Mouse (Mus musculus) neural tube, embryonic 12.5 days (tissue): ENCODE measurements around the gene Cxcl17. TPM values are rescaled to one million over a fixed set of nuclear protein-coding genes. Genes with fewer than 3 reads are reported as not detected.
"Not testable (repeated sequence)": the region's sequence is repeated elsewhere in the genome, so short reads cannot be mapped to it uniquely, and the experiment has no call there.

ENCODE experiments used
- ATAC-seq: fragments of 200-750 bp; cut with Nextera tagmentation; 2 replicates; pipeline ENCODE4 v1.8.0; 2017; ENCODE audit warnings: low read depth, mild to moderate bottlenecking, moderate TSS enrichment, moderate library complexity; ENCODE audit not compliant: low FRiP score
- H3K27ac ChIP-seq: fragments of 300-500 bp; sonication (generic); 2 replicates; pipeline ENCODE4 v1.5.1; 2016
- H3K27me3 ChIP-seq: fragments of 300-500 bp; sonication (generic); replicated peaks from 2 replicates; pipeline ENCODE4 v1.6.1; 2016; ENCODE audit warnings: mild to moderate bottlenecking
- H3K36me3 ChIP-seq: fragments of 300-500 bp; sonication (generic); 2 replicates; pipeline ENCODE4 v1.6.1; 2016; ENCODE audit warnings: mild to moderate bottlenecking
- H3K4me1 ChIP-seq: fragments of 300-500 bp; sonication (generic); 2 replicates; pipeline ENCODE4 v1.6.1; 2016
- H3K4me2 ChIP-seq: fragments of 300-500 bp; sonication (generic); replicated peaks from 2 replicates; pipeline ENCODE4 v1.6.1; 2016; ENCODE audit warnings: mild to moderate bottlenecking
- H3K4me3 ChIP-seq: fragments of 300-500 bp; sonication (generic); 2 replicates; pipeline ENCODE4 v1.5.1; 2016
- H3K9ac ChIP-seq: fragments of 300-500 bp; sonication (generic); 2 replicates; pipeline ENCODE4 v1.6.1; 2016; ENCODE audit warnings: mild to moderate bottlenecking
- H3K9me3 ChIP-seq: fragments of 300-500 bp; sonication (generic); 2 replicates; pipeline ENCODE4 v1.6.1; 2016; ENCODE audit warnings: mild to moderate bottlenecking
- WGBS: fragments of 180-500 bp; shearing (Covaris S2); methylation state at CpG from one replicate; pipeline ENCODE4 v1.1.7; 2016; 5-methylcytosine and 5-hydroxymethylcytosine counted together
- polyA plus RNA-seq: library from polyadenylated mRNA; unstranded; fragments of >200 nt; fragmentation: Nextera tagmentation; extraction: Ambion mirVana; gene quantifications from 2 replicates; pipeline ENCODE4 v1.2.1, GENCODE M21; 2016

Cxcl17 gene
- 0.37 and 0.53 TPM in 2 replicates for polyA plus RNA-seq

DNA sequence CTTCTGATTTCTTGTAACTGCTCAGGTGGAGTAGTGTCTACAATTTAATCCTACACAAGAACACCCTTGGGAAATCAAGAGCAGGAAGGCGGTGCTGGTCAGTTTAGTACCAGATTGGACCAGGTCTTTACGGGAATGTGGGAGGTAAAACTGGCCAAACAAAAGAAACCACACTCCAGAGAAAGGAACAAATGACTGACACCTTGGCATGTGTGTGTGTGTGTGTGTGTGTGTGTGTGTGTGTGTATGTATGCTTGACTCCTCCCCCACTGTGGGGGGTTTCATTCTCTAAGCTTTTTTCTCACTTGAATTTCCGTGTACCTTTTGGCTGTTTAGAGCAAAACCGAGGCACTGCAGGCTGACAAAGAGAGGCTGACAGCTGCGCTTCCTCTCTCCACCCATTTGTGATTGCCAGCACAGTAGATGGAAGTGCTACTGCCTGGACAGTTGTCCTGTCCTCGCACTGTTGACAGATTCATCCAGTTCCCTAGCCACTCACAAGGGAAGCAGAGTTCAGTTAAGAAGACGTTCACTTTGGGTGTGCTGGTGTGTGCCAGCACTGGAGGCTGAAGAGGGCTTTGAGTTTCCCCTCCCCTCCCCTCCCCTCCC is at the start of gene Cxcl17:
Gene Cxcl17, minus strand, starts transcription at position 54 of the 609 bp plus-strand sequence.
- Histone ChIP-seq H3K27me3 (no peaks in the 10 kb centered on the region), H3K4me1 (no peaks in the 10 kb centered on the region), H3K27ac (no peak within 1 kb of the TSS), H3K9me3 (no peaks in the 10 kb centered on the region), H3K4me2 (no peak within 1 kb of the TSS), H3K4me3 (no peak within 1 kb of the TSS), H3K9ac (no peak within 1 kb of the TSS), H3K36me3 (no peaks in the 10 kb centered on the region)
- ATAC-seq, result no peak
- 50% methylated on average over 7 of the region's 7 CpGs for WGBS

DNA sequence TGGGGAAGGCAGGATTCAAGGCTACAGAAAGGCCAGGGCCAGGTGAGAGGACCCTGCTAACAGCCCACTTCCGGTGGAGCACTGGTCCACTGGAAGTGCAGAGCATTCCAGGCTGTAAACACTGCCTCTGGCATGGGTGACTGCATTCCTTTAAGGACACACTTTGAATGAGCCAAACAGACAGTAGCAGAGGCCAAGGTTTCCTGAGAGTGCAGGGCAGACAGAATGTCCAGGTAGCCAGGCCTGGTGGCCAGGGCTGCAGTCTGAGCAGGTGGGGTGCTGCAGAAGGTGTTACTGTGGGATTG is 49.3 kb upstream of the Cxcl17 start:
- not testable (repeated sequence) for H3K27ac ChIP-seq
- no CpG with 5 or more reads among the region's 1 CpGs for whole genome bisulfite sequencing

DNA sequence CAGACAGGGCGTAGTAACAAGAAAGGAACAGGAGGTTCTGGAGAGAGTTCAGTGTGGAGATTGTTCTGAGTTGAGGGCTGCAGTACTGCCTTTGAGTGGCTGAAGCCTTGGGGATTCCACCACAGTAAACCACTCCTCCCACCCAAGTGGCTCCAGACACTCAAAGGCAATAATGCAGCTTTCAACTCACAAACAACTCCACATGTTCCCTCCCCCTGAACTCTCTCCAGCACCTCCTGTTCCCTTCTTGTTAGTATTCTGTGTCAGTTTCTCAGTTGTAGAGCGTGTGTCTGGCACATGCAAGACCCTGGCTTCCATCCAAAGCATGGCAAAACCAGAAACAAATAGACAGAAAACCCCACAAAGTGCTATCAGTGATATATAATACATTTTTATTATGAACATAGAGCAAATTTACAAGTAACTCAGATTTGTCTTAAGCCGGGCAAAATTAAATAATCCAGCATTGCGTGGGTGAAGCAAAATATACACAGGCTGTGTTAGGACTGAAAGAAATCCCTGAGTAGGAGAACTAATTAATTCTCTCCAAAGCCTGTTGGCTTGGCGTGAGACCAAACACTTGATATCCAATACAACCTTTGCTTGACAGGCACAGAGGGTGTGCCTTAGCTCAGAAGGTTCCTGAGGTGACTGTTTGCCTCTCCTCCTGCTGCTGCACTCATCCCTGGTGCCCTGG is 48.8 kb upstream of the Cxcl17 start:
- not testable (repeated sequence) for H3K27ac ChIP-seq, H3K9me3 ChIP-seq, H3K27me3 ChIP-seq, H3K9ac ChIP-seq, H3K4me1 ChIP-seq, H3K4me2 ChIP-seq, H3K36me3 ChIP-seq, H3K4me3 ChIP-seq
- ATAC-seq, result peak; percentile 53; the same call in 1 of the 2 replicates
- 76% methylated on average over 4 of the region's 5 CpGs for WGBS

More for the DNA sequence above, 49.3 kb upstream of the Cxcl17 start:
- not testable (repeated sequence) for H3K4me1 ChIP-seq, H3K27me3 ChIP-seq, H3K4me2 ChIP-seq, H3K9ac ChIP-seq, ATAC-seq, H3K36me3 ChIP-seq, H3K9me3 ChIP-seq, H3K4me3 ChIP-seq

DNA sequence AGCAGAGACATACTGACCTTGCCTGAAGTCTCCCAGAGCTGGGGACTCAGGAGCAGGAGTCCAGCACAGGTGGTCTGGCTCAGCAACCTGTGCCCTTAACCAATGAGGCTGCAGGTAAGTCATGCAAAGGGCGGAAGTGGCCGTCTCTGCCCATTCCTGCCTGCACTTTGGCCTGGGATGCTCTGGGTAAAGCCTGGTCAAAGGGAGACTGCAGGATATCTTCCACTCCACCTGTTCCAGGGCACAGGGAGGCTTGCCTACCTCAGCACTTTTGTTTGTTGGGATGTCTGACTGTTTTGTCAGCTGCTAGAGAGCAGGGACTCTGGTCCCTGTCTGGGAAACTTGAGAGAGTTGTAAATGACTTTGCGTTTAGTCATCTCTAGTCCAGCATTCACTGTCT is 39.4 kb upstream of the Cxcl17 start:
- WGBS, result 81% methylated on average over 3 of the region's 3 CpGs
- ATAC-seq, result no peak

DNA sequence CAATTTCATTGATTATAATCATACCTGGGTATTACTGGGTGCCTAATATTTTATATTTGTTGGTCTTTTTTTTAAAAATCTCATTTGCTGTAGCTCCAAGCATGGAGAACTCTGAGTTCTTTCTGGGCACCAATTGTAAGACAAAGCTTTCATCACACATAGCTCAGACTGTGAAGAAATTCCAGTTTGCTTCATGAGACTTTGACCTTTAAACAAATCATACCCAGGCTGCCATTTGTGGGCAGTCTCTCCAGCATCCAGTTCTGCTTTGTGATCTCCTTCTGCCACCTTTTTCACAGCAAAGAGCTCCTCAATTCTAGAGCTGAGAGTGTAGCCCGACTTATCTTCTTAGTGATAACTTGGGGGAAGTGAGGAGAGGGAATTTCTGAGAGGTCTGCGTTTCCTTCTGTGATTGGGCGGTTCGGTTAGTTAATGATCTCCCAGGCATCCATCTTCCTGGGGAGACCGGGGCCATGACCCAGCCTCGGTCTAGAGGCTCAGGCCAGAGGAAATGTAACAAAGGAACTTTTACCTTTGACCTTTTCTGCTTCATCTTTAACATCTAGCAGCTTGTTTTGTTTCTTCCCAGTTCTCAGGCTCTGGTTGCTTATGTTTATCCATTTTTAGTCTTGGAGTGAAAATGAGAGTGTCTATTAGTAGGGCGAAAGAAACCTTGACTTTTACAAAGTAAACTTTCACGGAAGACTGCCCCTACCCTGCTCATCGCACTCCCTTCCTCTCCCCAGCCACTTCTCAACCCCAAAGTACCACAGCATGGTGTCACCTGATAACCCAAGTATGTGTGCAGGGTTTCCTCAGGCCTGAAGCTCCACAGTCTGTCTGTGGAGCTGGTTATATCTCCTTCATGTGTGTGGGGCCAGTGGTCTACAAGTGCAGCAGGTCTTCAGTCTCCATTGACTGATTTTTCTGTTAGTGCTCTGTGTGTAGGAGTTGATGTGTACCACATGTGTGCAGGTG is 37.5 kb upstream of the Cxcl17 start:
- Histone ChIP-seq H3K27me3 (no peaks in the 10 kb centered on the region), H3K36me3 (no peaks in the 10 kb centered on the region), H3K4me1 (no peaks in the 10 kb centered on the region), H3K4me2 (no peak overlapping the region), H3K27ac (no peak overlapping the region), H3K9me3 (no peaks in the 10 kb centered on the region), H3K9ac (no peak overlapping the region), H3K4me3 (no peak overlapping the region)
- 56% methylated on average over 9 of the region's 9 CpGs for WGBS
- no peak for ATAC-seq

More for the DNA sequence above, 39.4 kb upstream of the Cxcl17 start:
- Histone ChIP-seq H3K27me3 (no peaks in the 10 kb centered on the region), H3K4me3 (no peak overlapping the region), H3K27ac (no peak overlapping the region), H3K4me2 (no peak overlapping the region), H3K9ac (no peak overlapping the region), H3K4me1 (no peaks in the 10 kb centered on the region), H3K36me3 (no peaks in the 10 kb centered on the region), H3K9me3 (no peaks in the 10 kb centered on the region)

DNA sequence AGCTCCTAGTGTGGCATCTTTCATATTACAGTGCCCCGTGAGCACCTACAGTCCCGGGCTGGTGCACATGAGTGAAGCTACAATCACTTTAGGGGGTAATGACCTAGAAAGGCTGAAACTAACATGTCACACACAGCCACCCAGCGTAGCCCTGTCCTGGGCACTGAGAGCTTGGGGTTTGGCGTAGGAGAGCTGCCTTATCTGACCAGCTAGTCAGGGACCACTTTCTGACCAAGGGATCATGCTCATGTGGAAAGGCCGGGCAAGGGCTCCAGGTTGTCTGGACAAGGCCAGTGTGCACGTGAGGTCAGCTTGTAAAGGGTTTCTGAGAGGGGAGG is 28.1 kb upstream of the Cxcl17 start:
- H3K36me3 ChIP-seq, result no peaks in the 10 kb centered on the region
- H3K27ac ChIP-seq, result no peak overlapping the region
- H3K9me3 ChIP-seq, result no peaks in the 10 kb centered on the region
- WGBS, result 88% methylated on average over 6 of the region's 6 CpGs
- H3K9ac ChIP-seq, result no peak overlapping the region
- H3K4me3 ChIP-seq, result no peak overlapping the region
- no peaks in the 10 kb centered on the region for H3K27me3 ChIP-seq
- no peak overlapping the region for H3K4me2 ChIP-seq
- no peaks in the 10 kb centered on the region for H3K4me1 ChIP-seq
- no peak for ATAC-seq

DNA sequence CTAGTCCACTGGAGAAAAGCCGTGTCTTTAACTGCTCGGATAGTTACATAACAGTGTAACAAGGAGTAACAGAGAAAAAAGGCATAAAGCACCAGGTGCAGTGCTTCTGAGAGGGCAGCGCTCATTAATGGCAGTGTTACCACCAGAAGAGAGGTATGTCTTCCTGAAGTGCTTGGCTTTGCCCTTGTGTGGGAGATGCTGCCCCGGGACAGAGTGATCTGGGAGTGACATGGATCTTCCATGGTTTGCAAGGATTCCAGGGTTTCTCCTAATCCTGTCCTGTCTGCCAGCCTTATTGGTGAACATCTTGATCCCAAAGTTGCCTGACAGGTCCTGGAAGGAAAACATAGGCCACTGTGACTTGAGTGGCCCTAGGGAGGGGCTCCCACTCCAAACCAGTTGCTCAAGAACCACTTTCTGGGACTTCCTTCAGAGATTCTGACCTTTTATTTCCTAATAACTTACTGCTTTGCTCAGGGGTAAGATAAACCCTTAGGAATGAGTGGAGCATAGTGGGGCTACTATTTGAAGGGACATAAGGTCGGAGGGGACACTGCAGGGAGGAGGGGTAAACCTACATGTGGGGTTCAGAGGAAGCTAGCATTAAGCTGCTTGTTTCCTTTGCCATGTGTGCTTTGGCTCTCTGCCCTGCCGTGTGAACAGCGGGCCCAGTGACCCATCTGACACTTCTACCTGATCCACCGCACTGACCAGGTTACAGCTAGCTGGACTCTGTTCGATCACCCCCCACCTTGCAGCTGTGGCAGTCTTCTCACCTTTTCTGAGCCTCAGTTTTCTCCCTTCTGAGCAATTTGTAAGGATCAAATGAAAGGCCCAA is 27.5 kb upstream of the Cxcl17 start:
- no peak overlapping the region for H3K27ac ChIP-seq
- no peaks in the 10 kb centered on the region for H3K27me3 ChIP-seq
- ATAC-seq, result no peak
- WGBS, result 89% methylated on average over 9 of the region's 9 CpGs
- H3K4me3 ChIP-seq, result no peak overlapping the region
- no peaks in the 10 kb centered on the region for H3K9me3 ChIP-seq
- no peak overlapping the region for H3K9ac ChIP-seq
- no peaks in the 10 kb centered on the region for H3K4me1 ChIP-seq
- no peaks in the 10 kb centered on the region for H3K36me3 ChIP-seq
- H3K4me2 ChIP-seq, result no peak overlapping the region

DNA sequence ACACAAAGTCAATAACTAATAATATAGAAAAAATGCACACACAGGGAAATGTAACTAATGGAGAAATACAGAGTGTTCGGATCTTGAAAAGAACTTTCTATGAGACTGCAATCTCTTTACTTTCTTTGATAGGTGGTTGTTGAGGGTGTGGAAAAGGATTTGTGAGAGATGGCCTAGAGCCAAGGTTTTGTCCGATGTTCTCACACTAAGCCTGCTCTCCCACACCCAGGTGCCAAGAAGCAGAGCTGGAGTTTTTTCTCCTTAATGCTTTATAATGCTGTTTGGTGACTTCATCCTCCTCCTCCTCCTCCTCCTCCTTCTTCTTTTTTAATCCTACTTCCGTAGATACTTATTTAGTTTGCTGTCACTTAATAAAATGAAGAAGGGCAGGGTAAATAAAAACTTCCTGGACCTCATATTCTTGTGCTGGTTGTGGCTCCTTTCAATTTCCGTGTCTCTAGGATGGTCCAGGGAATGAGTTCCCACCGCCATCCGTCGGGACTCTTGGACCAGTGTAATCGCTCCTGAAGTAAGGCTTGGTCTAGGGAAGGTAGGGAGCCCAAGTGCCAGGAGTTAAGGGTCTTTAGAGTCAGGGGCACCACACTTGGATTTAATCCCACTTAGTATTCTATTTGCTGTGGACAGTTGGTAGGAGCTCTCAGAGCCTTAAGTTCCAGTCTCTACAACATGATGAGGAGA is 26.6 kb upstream of the Cxcl17 start:
- Histone ChIP-seq H3K4me3 (no peak overlapping the region), H3K4me1 (no peaks in the 10 kb centered on the region), H3K27me3 (no peaks in the 10 kb centered on the region), H3K9me3 (no peaks in the 10 kb centered on the region), H3K36me3 (no peaks in the 10 kb centered on the region), H3K9ac (no peak overlapping the region), H3K4me2 (no peak overlapping the region), H3K27ac (no peak overlapping the region)
- 90% methylated on average over 8 of the region's 8 CpGs for WGBS
- ATAC-seq, result no peak

DNA sequence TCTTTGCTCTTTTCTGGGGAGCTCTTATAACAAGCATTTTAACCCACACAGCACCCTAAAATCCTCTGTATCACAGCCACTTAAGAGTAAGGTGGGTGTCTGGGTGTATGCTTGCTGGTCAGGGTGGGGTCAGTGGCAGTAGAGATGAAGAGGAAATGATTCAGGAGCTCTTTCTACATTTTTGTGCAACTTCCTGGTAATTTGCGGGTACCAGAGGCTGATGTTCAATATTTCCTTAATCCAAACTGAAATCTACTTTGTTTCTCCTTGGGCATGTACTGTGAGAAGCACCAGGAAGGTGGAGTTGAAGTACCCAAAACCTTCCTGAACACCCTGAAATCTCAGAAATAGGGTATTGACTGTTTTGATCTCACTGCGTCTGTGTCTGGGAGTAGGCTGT is 24.0 kb upstream of the Cxcl17 start:
- Histone ChIP-seq H3K36me3 (no peaks in the 10 kb centered on the region), H3K4me2 (no peak overlapping the region), H3K27me3 (no peaks in the 10 kb centered on the region), H3K27ac (no peak overlapping the region), H3K9ac (no peak overlapping the region), H3K4me3 (no peak overlapping the region), H3K4me1 (peaks cover 9% of the 10 kb centered on the region), H3K9me3 (no peaks in the 10 kb centered on the region)
- 87% methylated on average over 2 of the region's 2 CpGs for WGBS
- ATAC-seq, result no peak

DNA sequence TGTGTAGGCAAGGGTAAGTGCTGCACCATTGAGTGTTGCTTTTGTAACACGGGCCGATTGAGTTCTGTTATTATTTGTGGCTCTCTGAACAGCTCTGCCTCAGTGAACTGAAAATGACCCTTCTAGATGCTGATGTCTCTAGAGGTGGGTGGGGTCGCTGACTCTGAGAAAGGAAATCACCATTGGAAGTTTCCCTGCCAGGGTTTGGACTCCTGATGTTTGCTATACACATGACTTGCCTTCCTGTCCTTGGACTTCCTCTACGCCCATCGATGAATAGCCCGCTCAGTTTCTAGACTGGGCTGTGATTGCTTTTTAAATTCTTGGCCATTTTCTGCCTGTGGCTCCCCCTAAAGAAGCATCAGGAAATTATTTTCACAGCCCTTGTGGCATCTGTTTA is 23.5 kb upstream of the Cxcl17 start:
- 84% methylated on average over 6 of the region's 6 CpGs for WGBS
- Histone ChIP-seq H3K4me3 (no peak overlapping the region), H3K4me2 (no peak overlapping the region), H3K36me3 (no peaks in the 10 kb centered on the region), H3K27me3 (no peaks in the 10 kb centered on the region), H3K9ac (no peak overlapping the region), H3K27ac (no peak overlapping the region), H3K4me1 (peaks cover 9% of the 10 kb centered on the region), H3K9me3 (no peaks in the 10 kb centered on the region)
- no peak for ATAC-seq

DNA sequence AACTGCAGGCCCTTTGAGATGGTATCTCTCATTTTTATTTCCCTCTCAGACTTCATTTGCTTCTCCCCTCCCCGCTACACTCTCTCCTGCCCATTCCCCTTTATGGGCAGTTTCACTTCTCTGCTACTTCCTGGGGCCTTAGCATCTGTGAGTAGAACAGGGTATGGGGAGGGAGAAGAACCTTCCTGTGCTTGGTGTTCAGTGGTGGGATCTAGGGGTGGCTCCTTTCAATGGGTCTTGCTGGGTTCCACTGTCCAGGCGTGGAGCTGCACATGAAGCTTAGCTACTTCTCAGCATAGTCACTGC is 22.8 kb upstream of the Cxcl17 start:
- H3K4me2 ChIP-seq, result no peak overlapping the region
- ATAC-seq, result no peak
- H3K4me1 ChIP-seq, result peaks cover 9% of the 10 kb centered on the region
- WGBS, result 85% methylated on average over 2 of the region's 2 CpGs
- H3K36me3 ChIP-seq, result no peaks in the 10 kb centered on the region
- H3K4me3 ChIP-seq, result no peak overlapping the region
- no peaks in the 10 kb centered on the region for H3K27me3 ChIP-seq
- H3K9ac ChIP-seq, result no peak overlapping the region
- H3K27ac ChIP-seq, result no peak overlapping the region
- H3K9me3 ChIP-seq, result no peaks in the 10 kb centered on the region
